Mouse (Mus musculus): ENCODE data around the gene Gm11361. TPM values are rescaled to one million over a fixed set of nuclear protein-coding genes. Genes with fewer than 3 reads are reported as not detected.

Gene Gm11361
- 1.1 and 4.3 TPM in 2 replicates for polyA plus RNA-seq (2014; fragmentation: Nextera tagmentation; extraction: Ambion mirVana)

DNA sequence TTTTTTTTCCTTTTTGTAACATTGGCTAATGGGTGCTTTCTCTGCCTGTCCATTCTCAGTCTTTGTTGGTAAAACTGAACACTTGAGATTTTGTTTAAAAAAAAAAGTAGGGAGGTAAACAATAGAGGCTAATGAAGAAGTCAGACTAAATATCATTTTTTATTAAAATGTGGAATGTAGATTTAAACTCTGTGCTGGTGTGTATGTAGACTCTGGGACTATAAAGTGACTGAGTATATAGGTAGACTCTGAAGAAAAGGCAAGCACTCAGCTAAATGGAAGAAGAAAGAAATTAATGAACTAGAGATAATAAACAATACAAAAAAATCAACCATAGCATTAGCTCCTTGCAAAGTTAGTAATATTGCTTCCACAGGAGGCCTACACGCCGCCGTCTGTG lies at the start of gene Gm11361:
Gene Gm11361 (plus strand): TSS at position 301 of the 400 bp plus-strand sequence.
- Histone ChIP-seq H3K9me3 (ENCODE audit: control insufficient read depth, low read length) (no peaks in the 10 kb centered on the region), H3K27ac (replicated peaks in 1 of 2; ENCODE audit: control insufficient read depth in 1 of 2, insufficient read depth in 1 of 2, low read depth in 2 of 2, low read length in 2 of 2) (no peak within 1 kb of the TSS), H3K4me2 (ENCODE audit: low read length) (no peak within 1 kb of the TSS), H3K27me3 (ENCODE audit: control insufficient read depth, insufficient read depth, low read length) (no peaks in the 10 kb centered on the region), H3K36me3 (ENCODE audit: control insufficient read depth, insufficient read depth, low read length) (no peaks in the 10 kb centered on the region), H3K4me1 (ENCODE audit: control insufficient read depth in 2 of 2, insufficient read depth in 2 of 2, low read length in 2 of 2) (no peaks in the 10 kb centered on the region), H3K4me3 (ENCODE audit: control insufficient read depth in 1 of 2, insufficient read depth in 1 of 2, low read depth in 1 of 2, low read length in 2 of 2) (no peak within 1 kb of the TSS), H3K9ac (ENCODE audit: low read length) (no peak within 1 kb of the TSS)
- 90% methylated on average over 3 of the region's 3 CpGs for WGBS
- ATAC-seq (ENCODE audit: insufficient number of reproducible peaks, insufficient read depth, low FRiP score, low read depth) = no peak

DNA sequence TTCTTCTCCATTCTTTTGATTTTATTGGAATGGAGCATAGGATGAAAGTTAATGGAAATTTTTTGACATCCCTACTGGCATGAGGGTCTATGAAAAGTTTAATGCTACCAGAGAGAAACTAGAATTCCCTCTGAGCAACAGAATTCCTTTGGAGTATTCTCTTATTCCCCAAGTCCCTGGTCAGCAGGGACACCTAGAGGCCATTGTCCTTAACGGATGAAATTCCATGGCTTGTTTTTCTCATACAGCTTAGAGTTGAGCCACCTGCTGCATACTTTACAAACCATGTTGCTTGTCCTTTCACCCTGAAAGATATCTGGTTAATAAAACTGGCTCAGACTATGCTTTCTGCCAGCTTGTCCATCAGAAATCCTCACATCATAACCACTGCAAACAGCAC lies 7.1 kb downstream of the Gm11361 start:
- Histone ChIP-seq H3K9ac (ENCODE audit: low read length) (no peak overlapping the region), H3K27ac (replicated peaks in 1 of 2; ENCODE audit: control insufficient read depth in 1 of 2, insufficient read depth in 1 of 2, low read depth in 2 of 2, low read length in 2 of 2) (no peak overlapping the region), H3K36me3 (ENCODE audit: control insufficient read depth, insufficient read depth, low read length) (no peaks in the 10 kb centered on the region), H3K4me2 (ENCODE audit: low read length) (no peak overlapping the region), H3K4me3 (ENCODE audit: control insufficient read depth in 1 of 2, insufficient read depth in 1 of 2, low read depth in 1 of 2, low read length in 2 of 2) (no peak overlapping the region), H3K27me3 (ENCODE audit: control insufficient read depth, insufficient read depth, low read length) (no peaks in the 10 kb centered on the region), H3K4me1 (ENCODE audit: control insufficient read depth in 2 of 2, insufficient read depth in 2 of 2, low read length in 2 of 2) (peaks cover 2 to 3% of the 10 kb centered on the region in 2 experiments; a peak in 2 of 4 replicates), H3K9me3 (ENCODE audit: control insufficient read depth, low read length) (no peaks in the 10 kb centered on the region)
- 5% methylated on average over 1 of the region's 1 CpGs for WGBS
- ATAC-seq (ENCODE audit: insufficient number of reproducible peaks, insufficient read depth, low FRiP score, low read depth) = no peak

DNA sequence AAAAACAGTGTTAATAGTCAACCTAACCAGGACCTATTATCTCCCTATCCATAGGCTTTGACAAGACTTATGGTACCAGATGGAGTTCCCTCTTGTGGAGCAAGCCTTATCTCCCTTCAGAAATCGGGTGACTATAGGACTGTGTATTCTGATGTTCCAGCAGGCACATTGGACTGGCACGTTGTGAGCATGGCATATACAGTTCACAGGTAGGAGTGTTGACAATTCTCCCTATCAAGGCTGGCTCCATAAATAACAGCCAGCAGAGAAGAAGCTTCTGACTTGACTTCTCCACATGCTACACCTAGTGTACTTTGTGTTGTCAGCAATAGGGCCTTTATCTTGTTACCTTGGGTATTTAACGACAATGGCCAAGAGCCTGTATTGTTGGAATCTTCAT lies 30.0 kb downstream of the Gm11361 start:
- H3K9ac ChIP-seq (ENCODE audit: low read length) = no peak overlapping the region
- H3K27ac ChIP-seq (replicated peaks in 1 of 2; ENCODE audit: control insufficient read depth in 1 of 2, insufficient read depth in 1 of 2, low read depth in 2 of 2, low read length in 2 of 2) = no peak overlapping the region
- 35% methylated on average over 3 of the region's 3 CpGs for WGBS
- H3K27me3 ChIP-seq (ENCODE audit: control insufficient read depth, insufficient read depth, low read length) = no peaks in the 10 kb centered on the region
- H3K4me1 ChIP-seq (ENCODE audit: control insufficient read depth in 2 of 2, insufficient read depth in 2 of 2, low read length in 2 of 2) = no peaks in the 10 kb centered on the region; a peak in 1 of 4 replicates
- H3K36me3 ChIP-seq (ENCODE audit: control insufficient read depth, insufficient read depth, low read length) = no peaks in the 10 kb centered on the region
- H3K9me3 ChIP-seq (ENCODE audit: control insufficient read depth, low read length) = no peaks in the 10 kb centered on the region
- H3K4me2 ChIP-seq (ENCODE audit: low read length) = no peak overlapping the region
- no peak overlapping the region for H3K4me3 ChIP-seq (ENCODE audit: control insufficient read depth in 1 of 2, insufficient read depth in 1 of 2, low read depth in 1 of 2, low read length in 2 of 2)
- ATAC-seq (ENCODE audit: insufficient number of reproducible peaks, insufficient read depth, low FRiP score, low read depth) = no peak; the same call in 1 of the 2 replicates

DNA sequence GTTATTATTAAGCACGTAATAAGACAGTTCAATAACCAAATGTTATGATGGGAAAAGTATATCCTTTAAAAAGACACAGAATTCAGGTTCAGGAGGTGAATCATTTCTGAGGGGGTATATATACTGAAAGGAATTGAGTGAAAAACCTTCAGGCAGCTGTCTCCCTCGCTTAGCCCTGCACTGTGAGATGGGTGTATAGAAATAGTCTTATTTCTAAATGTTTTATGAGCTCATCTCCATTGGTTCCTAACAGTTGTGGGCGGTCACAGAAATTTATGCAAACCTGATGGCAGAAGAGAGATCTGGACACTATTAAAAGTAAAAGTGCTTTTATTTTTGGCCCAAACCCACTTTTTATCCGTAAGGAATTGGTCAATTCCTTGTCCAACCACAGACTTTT lies 36.9 kb downstream of the Gm11361 start:
- H3K27ac ChIP-seq (replicated peaks in 1 of 2; ENCODE audit: control insufficient read depth in 1 of 2, insufficient read depth in 1 of 2, low read depth in 2 of 2, low read length in 2 of 2) = no peak overlapping the region
- no peaks in the 10 kb centered on the region for H3K27me3 ChIP-seq (ENCODE audit: control insufficient read depth, insufficient read depth, low read length)
- no peaks in the 10 kb centered on the region for H3K36me3 ChIP-seq (ENCODE audit: control insufficient read depth, insufficient read depth, low read length)
- H3K4me3 ChIP-seq (ENCODE audit: control insufficient read depth in 1 of 2, insufficient read depth in 1 of 2, low read depth in 1 of 2, low read length in 2 of 2) = no peak overlapping the region
- H3K9ac ChIP-seq (ENCODE audit: low read length) = no peak overlapping the region
- peaks cover 0 to 3% of the 10 kb centered on the region in 2 experiments; a peak in 2 of 4 replicates for H3K4me1 ChIP-seq (ENCODE audit: control insufficient read depth in 2 of 2, insufficient read depth in 2 of 2, low read length in 2 of 2)
- ATAC-seq (ENCODE audit: insufficient number of reproducible peaks, insufficient read depth, low FRiP score, low read depth) = no peak
- whole genome bisulfite sequencing = 83% methylated on average over 4 of the region's 4 CpGs
- H3K9me3 ChIP-seq (ENCODE audit: control insufficient read depth, low read length) = no peaks in the 10 kb centered on the region
- H3K4me2 ChIP-seq (ENCODE audit: low read length) = no peak overlapping the region

DNA sequence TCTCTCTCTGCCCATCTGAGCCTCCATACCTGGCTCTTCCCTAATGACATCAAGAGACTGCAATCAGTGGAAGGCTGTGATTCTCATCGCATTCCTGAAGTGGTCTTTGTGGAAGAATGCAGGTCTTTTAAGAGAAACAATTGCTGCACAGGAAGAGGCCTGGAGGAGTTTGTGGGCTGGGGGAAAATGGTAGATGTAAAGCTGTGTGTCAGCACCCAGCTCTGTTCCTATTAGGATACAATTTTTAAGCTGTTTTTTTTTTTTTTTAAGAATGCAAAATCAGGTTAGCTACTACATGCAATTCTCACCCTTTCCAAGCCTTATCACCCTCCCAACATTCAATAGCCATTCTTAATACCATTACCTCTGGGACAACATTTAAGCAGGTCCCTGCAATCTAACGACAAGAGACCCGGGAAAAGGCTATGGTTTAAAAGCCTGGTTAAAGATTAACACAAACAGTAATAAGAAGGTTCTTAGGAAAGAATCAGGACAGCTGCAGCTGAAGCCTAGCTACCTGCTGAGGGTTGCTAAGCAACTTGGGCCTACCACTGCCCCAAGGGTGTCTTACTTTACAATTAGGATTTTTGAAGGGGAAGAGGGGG lies 37.5 kb downstream of the Gm11361 start:
- H3K4me2 ChIP-seq (ENCODE audit: low read length) = no peak overlapping the region
- H3K36me3 ChIP-seq (ENCODE audit: control insufficient read depth, insufficient read depth, low read length) = no peaks in the 10 kb centered on the region
- ATAC-seq (ENCODE audit: insufficient number of reproducible peaks, insufficient read depth, low FRiP score, low read depth) = no peak

DNA sequence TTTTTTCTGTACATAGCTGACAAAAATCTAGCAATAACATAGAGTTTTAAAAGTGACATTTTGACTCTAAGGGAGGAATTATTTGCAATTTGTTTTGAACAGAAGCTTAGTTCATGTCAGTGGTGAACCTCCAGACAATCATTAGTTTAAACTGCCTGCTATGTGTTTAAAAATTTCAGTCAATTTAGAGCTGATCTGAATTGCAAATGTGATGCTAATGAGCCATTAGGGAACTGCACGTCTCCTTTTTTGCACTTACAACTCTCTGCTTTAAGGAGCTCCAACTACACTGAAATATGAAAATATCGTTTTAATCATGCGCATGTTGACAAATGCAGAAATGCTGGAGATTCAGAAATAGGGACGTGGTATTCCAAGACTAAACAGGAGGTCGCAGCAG lies 38.2 kb downstream of the Gm11361 start:
- peaks cover 0 to 3% of the 10 kb centered on the region in 2 experiments; a peak in 2 of 4 replicates for H3K4me1 ChIP-seq (ENCODE audit: control insufficient read depth in 2 of 2, insufficient read depth in 2 of 2, low read length in 2 of 2)
- no peak for ATAC-seq (ENCODE audit: insufficient number of reproducible peaks, insufficient read depth, low FRiP score, low read depth)
- no peaks in the 10 kb centered on the region for H3K9me3 ChIP-seq (ENCODE audit: control insufficient read depth, low read length)
- H3K9ac ChIP-seq (ENCODE audit: low read length) = no peak overlapping the region
- no peak overlapping the region for H3K27ac ChIP-seq (replicated peaks in 1 of 2; ENCODE audit: control insufficient read depth in 1 of 2, insufficient read depth in 1 of 2, low read depth in 2 of 2, low read length in 2 of 2)
- WGBS = 74% methylated on average over 5 of the region's 5 CpGs
- no peaks in the 10 kb centered on the region for H3K36me3 ChIP-seq (ENCODE audit: control insufficient read depth, insufficient read depth, low read length)
- no peak overlapping the region for H3K4me2 ChIP-seq (ENCODE audit: low read length)
- no peak overlapping the region for H3K4me3 ChIP-seq (ENCODE audit: control insufficient read depth in 1 of 2, insufficient read depth in 1 of 2, low read depth in 1 of 2, low read length in 2 of 2)
- H3K27me3 ChIP-seq (ENCODE audit: control insufficient read depth, insufficient read depth, low read length) = no peaks in the 10 kb centered on the region

More for the DNA sequence above, 37.5 kb downstream of the Gm11361 start:
- peaks cover 0 to 3% of the 10 kb centered on the region in 2 experiments; a peak in 2 of 4 replicates for H3K4me1 ChIP-seq (ENCODE audit: control insufficient read depth in 2 of 2, insufficient read depth in 2 of 2, low read length in 2 of 2)
- H3K4me3 ChIP-seq (ENCODE audit: control insufficient read depth in 1 of 2, insufficient read depth in 1 of 2, low read depth in 1 of 2, low read length in 2 of 2) = no peak overlapping the region
- no peak overlapping the region for H3K27ac ChIP-seq (replicated peaks in 1 of 2; ENCODE audit: control insufficient read depth in 1 of 2, insufficient read depth in 1 of 2, low read depth in 2 of 2, low read length in 2 of 2)
- no peaks in the 10 kb centered on the region for H3K9me3 ChIP-seq (ENCODE audit: control insufficient read depth, low read length)
- 17% methylated on average over 3 of the region's 3 CpGs for WGBS
- no peaks in the 10 kb centered on the region for H3K27me3 ChIP-seq (ENCODE audit: control insufficient read depth, insufficient read depth, low read length)
- no peak overlapping the region for H3K9ac ChIP-seq (ENCODE audit: low read length)

DNA sequence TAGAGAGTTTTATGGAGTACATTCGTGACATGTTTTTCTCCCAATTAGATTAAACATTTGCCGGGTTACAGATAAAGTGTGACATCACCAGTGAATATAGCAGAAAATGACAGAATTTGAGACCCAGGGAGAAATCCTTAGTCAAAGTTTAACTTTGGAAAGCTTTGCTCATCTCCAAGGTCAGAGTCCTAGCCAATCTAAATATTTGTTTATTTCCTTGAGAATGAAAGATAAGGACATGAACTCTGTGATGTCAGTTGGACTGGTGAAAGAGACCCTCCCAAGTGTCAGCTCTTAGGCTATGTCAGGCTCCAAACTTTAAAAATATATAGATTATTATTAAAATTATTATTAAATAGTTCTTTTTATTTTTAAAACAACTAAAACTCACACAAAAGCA lies 39.8 kb downstream of the Gm11361 start:
- H3K9ac ChIP-seq (ENCODE audit: low read length) = no peak overlapping the region
- peaks cover 0 to 3% of the 10 kb centered on the region in 2 experiments; a peak in 2 of 4 replicates for H3K4me1 ChIP-seq (ENCODE audit: control insufficient read depth in 2 of 2, insufficient read depth in 2 of 2, low read length in 2 of 2)
- H3K27me3 ChIP-seq (ENCODE audit: control insufficient read depth, insufficient read depth, low read length) = no peaks in the 10 kb centered on the region
- H3K36me3 ChIP-seq (ENCODE audit: control insufficient read depth, insufficient read depth, low read length) = no peaks in the 10 kb centered on the region
- ATAC-seq (ENCODE audit: insufficient number of reproducible peaks, insufficient read depth, low FRiP score, low read depth) = no peak
- no peaks in the 10 kb centered on the region for H3K9me3 ChIP-seq (ENCODE audit: control insufficient read depth, low read length)
- no peak overlapping the region for H3K4me3 ChIP-seq (ENCODE audit: control insufficient read depth in 1 of 2, insufficient read depth in 1 of 2, low read depth in 1 of 2, low read length in 2 of 2)
- WGBS = 62% methylated on average over 2 of the region's 2 CpGs
- H3K27ac ChIP-seq (replicated peaks in 1 of 2; ENCODE audit: control insufficient read depth in 1 of 2, insufficient read depth in 1 of 2, low read depth in 2 of 2, low read length in 2 of 2) = no peak overlapping the region
- H3K4me2 ChIP-seq (ENCODE audit: low read length) = no peak overlapping the region

DNA sequence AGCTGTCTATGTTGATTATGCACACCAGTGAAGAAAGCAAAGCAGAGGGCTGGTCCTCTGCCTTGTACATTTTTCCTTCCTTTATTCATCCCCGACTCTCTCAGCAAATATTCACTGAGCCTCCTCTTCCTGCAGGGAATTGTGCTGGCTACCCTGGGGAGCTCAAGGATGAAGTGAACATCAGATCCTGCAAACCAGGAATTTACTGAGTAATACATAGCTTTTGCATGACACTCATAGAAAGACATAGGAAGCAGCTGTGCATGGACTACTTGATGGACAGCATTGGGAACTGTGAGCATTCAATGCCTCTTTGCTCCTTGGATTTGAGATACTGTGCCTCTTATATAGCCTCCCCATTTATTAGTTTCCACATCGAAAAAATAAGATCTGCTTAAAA lies 40.2 kb downstream of the Gm11361 start:
- H3K9me3 ChIP-seq (ENCODE audit: control insufficient read depth, low read length) = no peaks in the 10 kb centered on the region
- no peaks in the 10 kb centered on the region for H3K27me3 ChIP-seq (ENCODE audit: control insufficient read depth, insufficient read depth, low read length)
- H3K9ac ChIP-seq (ENCODE audit: low read length) = no peak overlapping the region
- H3K4me3 ChIP-seq (ENCODE audit: control insufficient read depth in 1 of 2, insufficient read depth in 1 of 2, low read depth in 1 of 2, low read length in 2 of 2) = no peak overlapping the region
- no peak overlapping the region for H3K4me2 ChIP-seq (ENCODE audit: low read length)
- no peaks in the 10 kb centered on the region for H3K36me3 ChIP-seq (ENCODE audit: control insufficient read depth, insufficient read depth, low read length)
- no peak overlapping the region for H3K27ac ChIP-seq (replicated peaks in 1 of 2; ENCODE audit: control insufficient read depth in 1 of 2, insufficient read depth in 1 of 2, low read depth in 2 of 2, low read length in 2 of 2)
- peaks cover 0 to 3% of the 10 kb centered on the region in 2 experiments; a peak in 2 of 4 replicates for H3K4me1 ChIP-seq (ENCODE audit: control insufficient read depth in 2 of 2, insufficient read depth in 2 of 2, low read length in 2 of 2)
- 51% methylated on average over 2 of the region's 2 CpGs for WGBS
- ATAC-seq (ENCODE audit: insufficient number of reproducible peaks, insufficient read depth, low FRiP score, low read depth) = no peak

Data from heart, embryonic 14.5 days (tissue).